Mouse (Mus musculus): ENCODE results near the gene Ugt1a9.

DNA sequence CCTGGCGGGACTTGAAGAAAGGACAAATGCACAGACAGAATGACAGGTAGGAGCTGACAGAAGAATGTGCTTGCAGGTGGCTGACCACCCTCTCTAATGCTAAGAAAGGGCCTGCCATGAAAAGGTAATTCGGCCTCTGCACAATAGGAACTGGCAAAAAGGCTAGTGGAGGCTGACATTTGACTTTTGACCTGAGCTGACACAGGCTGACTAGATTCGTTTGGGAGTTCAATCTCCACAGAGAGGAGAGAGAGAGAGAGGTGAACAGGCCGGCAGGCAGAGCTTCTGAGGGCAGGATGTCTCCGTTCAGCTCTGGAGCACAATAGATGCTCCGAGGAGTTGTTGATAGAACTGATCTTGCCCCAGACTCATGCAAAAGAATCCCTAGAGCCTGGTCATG lies 175.8 kb downstream of the Ugt1a9 start:
- TF ChIP-seq CTCF (IDR thresholded peaks at IDR 0.05; ENCODE audit: low read depth) (no peak), EP300 (IDR thresholded peaks at IDR 0.05; ENCODE audit: low read depth) (no peak)
